Mouse (Mus musculus) hindbrain, postnatal 0 days (tissue): ENCODE measurements around the gene Rtl8c. TPM values are rescaled to one million over a fixed set of nuclear protein-coding genes. Genes with fewer than 3 reads are reported as not detected.
"Not testable (repeated sequence)": the region's sequence is repeated elsewhere in the genome, so short reads cannot be mapped to it uniquely, and the experiment has no call there.

Experiments used
- ATAC-seq: fragments of 200-750 bp; cut with Nextera tagmentation; 2 replicates; pipeline ENCODE4 v1.8.0; 2017; ENCODE audit warnings: mild to moderate bottlenecking, moderate TSS enrichment, moderate library complexity
- DNase-seq: peaks from one replicate; pipeline ENCODE4 v3.0.0-alpha.2; 2015; ENCODE audit warnings: low spot score
- H3K27ac ChIP-seq: fragments of 300-500 bp; sonication (generic); 2 replicates; pipeline ENCODE4 v1.5.1; 2014; ENCODE audit warnings: mild to moderate bottlenecking
- H3K27me3 ChIP-seq: fragments of 300-500 bp; sonication (generic); 2 replicates; pipeline ENCODE4 v1.6.1; 2014; ENCODE audit warnings: low read length, mixed read lengths; ENCODE audit not compliant: insufficient read depth
- H3K36me3 ChIP-seq: fragments of 300-500 bp; sonication (generic); 2 replicates; pipeline ENCODE4 v1.6.1; 2014; ENCODE audit warnings: low read length, mixed read lengths; ENCODE audit not compliant: insufficient read depth
- H3K4me1 ChIP-seq: fragments of 300-500 bp; sonication (generic); 2 replicates; pipeline ENCODE4 v1.6.1; 2014; ENCODE audit warnings: antibody characterized with exemption, low read length, mixed read lengths; ENCODE audit not compliant: insufficient read depth
- H3K4me2 ChIP-seq: fragments of 300-500 bp; sonication (generic); 2 replicates; pipeline ENCODE4 v1.6.1; 2014; ENCODE audit warnings: low read depth, mild to moderate bottlenecking, low read length, moderate library complexity, mixed read lengths
- H3K4me3 ChIP-seq: fragments of 300-500 bp; sonication (generic); 2 replicates; pipeline ENCODE4 v1.5.1; 2014; ENCODE audit warnings: low read length
- H3K9ac ChIP-seq: fragments of 300-500 bp; sonication (generic); replicated peaks from 2 replicates; pipeline ENCODE4 v1.6.1; 2014; ENCODE audit warnings: mild to moderate bottlenecking, low read length, moderate library complexity, mixed read lengths
- H3K9me3 ChIP-seq: fragments of 300-500 bp; sonication (generic); 2 replicates; pipeline ENCODE4 v1.6.1; 2016; ENCODE audit warnings: low read length, mixed read lengths
- CTCF ChIP-seq: IDR thresholded peaks from 2 replicates; pipeline ENCODE4 v1.5.1; 2016; ENCODE audit warnings: antibody characterized with exemption, control low read depth, low read depth
- WGBS: fragments of 180-500 bp; shearing (Covaris S2); extraction: QIAGEN DNeasy Blood & Tissue Kit; methylation state at CpG from one replicate; pipeline ENCODE4 v1.1.7; 2014; 5-methylcytosine and 5-hydroxymethylcytosine counted together
- polyA plus RNA-seq: library from polyadenylated mRNA; unstranded; fragments of >200 nt; fragmentation: Nextera tagmentation; extraction: Ambion mirVana; gene quantifications from 2 replicates; pipeline ENCODE4 v1.2.1, GENCODE M21; 2015
- total RNA-seq: library from RNA; depleted of rRNA; stranded (reverse); fragments of >200 nt; gene quantifications from 2 replicates; pipeline ENCODE4 v1.2.3, GENCODE M21; 2014; rRNA removed

Rtl8c gene
- 32.0 and 58.2 TPM in 2 replicates for total RNA-seq
- polyA plus RNA-seq: 210 and 219 TPM in 2 replicates

- Histone ChIP-seq H3K27me3 (no peaks in the 10 kb centered on the region), H3K4me2 (peak within 1 kb of the TSS; percentile 55), H3K4me1 (no peaks in the 10 kb centered on the region), H3K36me3 (no peaks in the 10 kb centered on the region), H3K9ac (peak within 1 kb of the TSS; percentile 52), H3K27ac (peak within 1 kb of the TSS; percentile 89), H3K9me3 (no peaks in the 10 kb centered on the region), H3K4me3 (peak within 1 kb of the TSS; percentile 42)
- TF ChIP-seq CTCF: peak; percentile 31; the same call in 1 of the 2 replicates
- 34% methylated on average over 20 of the region's 20 CpGs for WGBS
- ATAC-seq (peak; percentile 95), DNase-seq (peak; percentile 86)
Measured at GRCm38 (mm10) chrX:53607242-53608121, at the start of gene Rtl8c. Gene Rtl8c (plus strand): TSS chrX:53608032.

- no peaks in the 10 kb centered on the region for H3K36me3 ChIP-seq
- no peak overlapping the region for H3K27ac ChIP-seq
- no peaks in the 10 kb centered on the region for H3K27me3 ChIP-seq
- H3K4me3 ChIP-seq: no peak overlapping the region
- 67% methylated on average over 1 of the region's 1 CpGs for WGBS
- no peaks in the 10 kb centered on the region for H3K9me3 ChIP-seq
- H3K4me2 ChIP-seq: no peak overlapping the region
- no peaks in the 10 kb centered on the region for H3K4me1 ChIP-seq
- no peak for TF ChIP-seq CTCF
- H3K9ac ChIP-seq: no peak overlapping the region
- ATAC-seq: no peak
- DNase-seq: no peak
Measured at GRCm38 (mm10) chrX:53579311-53579710, 28.5 kb upstream of the Rtl8c start.

GRCm38 (mm10) chrX:53581407-53581806, 26.4 kb upstream of the Rtl8c start:
- not testable (repeated sequence) for H3K4me2 ChIP-seq, DNase-seq, H3K4me1 ChIP-seq, H3K9ac ChIP-seq, ATAC-seq, H3K27me3 ChIP-seq, H3K9me3 ChIP-seq, H3K4me3 ChIP-seq, H3K36me3 ChIP-seq, H3K27ac ChIP-seq
- WGBS: 90% methylated on average over 2 of the region's 4 CpGs

- H3K9me3 ChIP-seq, H3K27ac ChIP-seq, H3K4me3 ChIP-seq, H3K4me2 ChIP-seq, H3K36me3 ChIP-seq, DNase-seq, H3K27me3 ChIP-seq, H3K9ac ChIP-seq, H3K4me1 ChIP-seq: not testable (repeated sequence)
- whole genome bisulfite sequencing: 57% methylated on average over 3 of the region's 4 CpGs
- peak; percentile 59; the same call in 1 of the 2 replicates for ATAC-seq
Measured at GRCm38 (mm10) chrX:53583404-53583803, 24.4 kb upstream of the Rtl8c start.

- peak; percentile 60 for TF ChIP-seq CTCF
- WGBS: 13% methylated on average over 1 of the region's 2 CpGs
- not testable (repeated sequence) for DNase-seq
Measured at GRCm38 (mm10) chrX:53599993-53600392, 7.8 kb upstream of the Rtl8c start.

GRCm38 (mm10) chrX:53606176-53606575, 1.7 kb upstream of the Rtl8c start:
- H3K27ac ChIP-seq, H3K27me3 ChIP-seq, H3K36me3 ChIP-seq, H3K4me2 ChIP-seq, H3K4me1 ChIP-seq, ATAC-seq, H3K9ac ChIP-seq, DNase-seq, H3K4me3 ChIP-seq, H3K9me3 ChIP-seq: not testable (repeated sequence)
- 24% methylated on average over 1 of the region's 1 CpGs for WGBS

More at GRCm38 (mm10) chrX:53599993-53600392, 7.8 kb upstream of the Rtl8c start:
- H3K27ac ChIP-seq, H3K9ac ChIP-seq, H3K9me3 ChIP-seq, H3K27me3 ChIP-seq, H3K4me1 ChIP-seq, H3K4me3 ChIP-seq, H3K36me3 ChIP-seq, ATAC-seq, H3K4me2 ChIP-seq: not testable (repeated sequence)
